Comparison of ENCODE assay signal across 10 mouse cellular contexts in genomic region chr17:5819799-5820201, GRCm38 (mm10). TPM values are rescaled to one million over a fixed set of nuclear protein-coding genes. Genes with fewer than 3 reads are reported as not detected.
DNase-seq lines count a peak whose midpoint lies in the region; ATAC-seq and TF ChIP-seq lines count a peak whose summit lies in the region.
"Had no signal": no experiment of that assay in that cellular context is flagged by ENCODE, and none has a peak within 500 bp of the region (broad histone marks: within the 10 kb centered on the region; RNA-seq: fewer than 3 reads in every experiment).

No protein-coding gene starts in this region.

- WGBS in lung, embryonic 16.5 days = 26% methylated on average over 9 of the region's 9 CpGs
- WGBS in kidney, embryonic 14.5 days = 35% methylated on average over 9 of the region's 9 CpGs
- 31% methylated on average over 9 of the region's 9 CpGs for whole genome bisulfite sequencing in stomach, embryonic 15.5 days

- H3K27me3 ChIP-seq in lung, embryonic 16.5 days (ENCODE audit: control insufficient read depth, insufficient read depth, low read depth, low read length) = no peaks in the 10 kb centered on the region
- no peaks in the 10 kb centered on the region for H3K27me3 ChIP-seq in kidney, embryonic 14.5 days (ENCODE audit: control insufficient read depth, insufficient read depth, low read length)
- no peaks in the 10 kb centered on the region for H3K27me3 ChIP-seq in stomach, embryonic 15.5 days (replicated peaks)

- ATAC-seq in lung, embryonic 16.5 days (ENCODE audit: low read depth) = peak; percentile 94
- ATAC-seq in kidney, embryonic 14.5 days (ENCODE audit: low FRiP score, low TSS enrichment) = peak; percentile 86
- peak; percentile 68; the same call in 1 of the 2 replicates for ATAC-seq in stomach, embryonic 15.5 days (ENCODE audit: insufficient read depth, low FRiP score, low read depth)

- TF ChIP-seq CTCF in embryonic fibroblast, embryonic 13.5 days (IDR thresholded peaks at IDR 0.05; ENCODE audit: borderline replicate concordance, insufficient read depth, low read length) = no peak

- H3K9ac ChIP-seq in lung, embryonic 16.5 days (ENCODE audit: low read length) = no peak overlapping the region
- H3K9ac ChIP-seq in kidney, embryonic 14.5 days (ENCODE audit: low read depth, low read length) = no peak overlapping the region
- H3K9ac ChIP-seq in stomach, embryonic 15.5 days = no peak overlapping the region

- 0 out of 2 replicates have a peak overlapping the region, but pooled peaks have one; percentile 7 for H3K4me2 ChIP-seq in lung, embryonic 16.5 days (ENCODE audit: low read depth, low read length)
- no peak overlapping the region for H3K4me2 ChIP-seq in kidney, embryonic 14.5 days (replicated peaks; ENCODE audit: low read depth, low read length)
- no peak overlapping the region for H3K4me2 ChIP-seq in stomach, embryonic 15.5 days

- H3K27ac ChIP-seq in lung, embryonic 16.5 days (ENCODE audit: low read length) = peak overlapping the region; percentile 11; the same call in 1 of the 2 replicates
- peak overlapping the region; percentile 99 for H3K27ac ChIP-seq in embryonic fibroblast, embryonic 13.5 days (ENCODE audit: insufficient read depth, low read length)
- no peak overlapping the region; the same call in 1 of the 2 replicates for H3K27ac ChIP-seq in kidney, embryonic 14.5 days (ENCODE audit: low read depth, low read length)
- 0 out of 2 replicates have a peak overlapping the region, but pooled peaks have one; percentile 6 for H3K27ac ChIP-seq in stomach, embryonic 15.5 days

- no peak overlapping the region for H3K4me3 ChIP-seq in lung, embryonic 16.5 days (ENCODE audit: low read length)
- no peak overlapping the region for H3K4me3 ChIP-seq in embryonic fibroblast, embryonic 13.5 days (ENCODE audit: insufficient read depth, low read length)
- no peak overlapping the region for H3K4me3 ChIP-seq in kidney, embryonic 14.5 days (ENCODE audit: low read length)
- H3K4me3 ChIP-seq in stomach, embryonic 15.5 days (replicated peaks) = no peak overlapping the region
- H3K4me3 ChIP-seq: myocyte had no signal

- DNase-seq in lung, postnatal 14 days = no peak
- no peak for DNase-seq in layer of hippocampus, postnatal 36 days
- no peak for DNase-seq in gastrocnemius, adult 18-20 months (ENCODE audit: low spot score)
- DNase-seq: adrenal gland, adult 2 months; right cerebral cortex, postnatal 25 days had no signal

- TF ChIP-seq POLR2A in embryonic fibroblast, embryonic 13.5 days (IDR thresholded peaks at IDR 0.05; ENCODE audit: low read depth, low read length) = no peak

- H3K4me1 ChIP-seq in lung, embryonic 16.5 days (replicated peaks; ENCODE audit: control insufficient read depth, insufficient read depth, low read length) = peaks cover 15% of the 10 kb centered on the region
- peaks cover 21% of the 10 kb centered on the region for H3K4me1 ChIP-seq in embryonic fibroblast, embryonic 13.5 days (ENCODE audit: control insufficient read depth, insufficient read depth, low read length)
- peaks cover 13% of the 10 kb centered on the region for H3K4me1 ChIP-seq in kidney, embryonic 14.5 days (ENCODE audit: control insufficient read depth, insufficient read depth, low read length)
- 0 out of 2 replicates have a peak, but pooled peaks cover 7% of the 10 kb centered on the region for H3K4me1 ChIP-seq in stomach, embryonic 15.5 days

- H3K36me3 ChIP-seq in lung, embryonic 16.5 days (ENCODE audit: control insufficient read depth, insufficient read depth, low read length) = no peaks in the 10 kb centered on the region
- H3K36me3 ChIP-seq in kidney, embryonic 14.5 days (ENCODE audit: control insufficient read depth, insufficient read depth, low read length) = no peaks in the 10 kb centered on the region
- H3K36me3 ChIP-seq in stomach, embryonic 15.5 days = no peaks in the 10 kb centered on the region

- H3K9me3 ChIP-seq in lung, embryonic 16.5 days (ENCODE audit: control insufficient read depth, low read length) = no peaks in the 10 kb centered on the region
- no peaks in the 10 kb centered on the region for H3K9me3 ChIP-seq in kidney, embryonic 14.5 days (ENCODE audit: control insufficient read depth, low read length)
- H3K9me3 ChIP-seq in stomach, embryonic 15.5 days = no peaks in the 10 kb centered on the region

RNA-seq across cellular contexts. Expression of gene Snx9, which starts 21.3 kb away (rescaled TPM):
- 23.8 and 25.1 TPM in 2 replicates for polyA plus RNA-seq in lung, embryonic 16.5 days (2015; fragmentation: Nextera tagmentation; extraction: Ambion mirVana)
- 89.9 and 109 TPM in 2 replicates for polyA plus RNA-seq in embryonic fibroblast, embryonic 13.5 days (2011; ENCODE audit: insufficient read length, low read depth, missing spikeins)
- 27.6 and 44.5 TPM in 2 replicates for polyA plus RNA-seq in kidney, embryonic 14.5 days (2014; fragmentation: Nextera tagmentation; extraction: Ambion mirVana)
- 37.5 and 42.8 TPM in 2 replicates for polyA plus RNA-seq in stomach, embryonic 15.5 days (2015; fragmentation: Nextera tagmentation; extraction: Ambion mirVana)
- total RNA-seq in layer of hippocampus, postnatal 36 days (2021) = 10 to 100 TPM; 13.8 to 14.7 TPM
- total RNA-seq in gastrocnemius, adult 18-20 months (2021) = 10 to 100 TPM; 24.6 to 28.9 TPM
